Mouse (Mus musculus): ENCODE measurements at regions not wholly inside any gene's neighbourhood (a gene's known extent, or its start where the extent isn't known, plus 50 kb on each side); places are given as distances from the start of the nearest gene placed in this dataset.
A peak's percentile ranks its signal among the peaks of the same experiment; 100 is the strongest.

GRCm38 (mm10) chr19:56232269-56232668 lies 54.7 kb upstream of the Habp2 start:
- Histone ChIP-seq H3K4me3 (replicated peaks; ENCODE audit: low read length) (no peak overlapping the region), H3K4me2 (replicated peaks) (peak overlapping the region; percentile 30), H3K27ac (peak overlapping the region; percentile 52), H3K9ac (no peak overlapping the region), H3K4me1 (replicated peaks; ENCODE audit: control insufficient read depth, insufficient read depth, low read length) (peaks cover 14% of the 10 kb centered on the region), H3K27me3 (ENCODE audit: control insufficient read depth, insufficient read depth, low read length) (no peaks in the 10 kb centered on the region), H3K9me3 (ENCODE audit: control insufficient read depth, low read length) (no peaks in the 10 kb centered on the region), H3K36me3 (replicated peaks; ENCODE audit: control insufficient read depth, insufficient read depth) (no peaks in the 10 kb centered on the region)
- WGBS: 48% methylated on average over 7 of the region's 7 CpGs
- ATAC-seq (ENCODE audit: low FRiP score) (peak; percentile 46; the same call in 1 of the 2 replicates), DNase-seq (ENCODE audit: low spot score) (peak; percentile 31)

GRCm38 (mm10) chr19:56232950-56233349 lies 54.0 kb upstream of the Habp2 start:
- Histone ChIP-seq H3K4me2 (replicated peaks) (no peak overlapping the region), H3K4me1 (replicated peaks; ENCODE audit: control insufficient read depth, insufficient read depth, low read length) (peaks cover 14% of the 10 kb centered on the region), H3K9ac (no peak overlapping the region), H3K4me3 (replicated peaks; ENCODE audit: low read length) (no peak overlapping the region), H3K9me3 (ENCODE audit: control insufficient read depth, low read length) (no peaks in the 10 kb centered on the region), H3K36me3 (replicated peaks; ENCODE audit: control insufficient read depth, insufficient read depth) (no peaks in the 10 kb centered on the region), H3K27me3 (ENCODE audit: control insufficient read depth, insufficient read depth, low read length) (no peaks in the 10 kb centered on the region), H3K27ac (0 out of 2 replicates have a peak overlapping the region, but pooled peaks have one; percentile 52)
- ATAC-seq (ENCODE audit: low FRiP score): no peak
- no peak for DNase-seq (ENCODE audit: low spot score)
- WGBS: 97% methylated on average over 5 of the region's 5 CpGs

- no peak overlapping the region for H3K27ac ChIP-seq
- ATAC-seq (ENCODE audit: low FRiP score): no peak
- H3K36me3 ChIP-seq (replicated peaks; ENCODE audit: control insufficient read depth, insufficient read depth): no peaks in the 10 kb centered on the region
- no peaks in the 10 kb centered on the region for H3K27me3 ChIP-seq (ENCODE audit: control insufficient read depth, insufficient read depth, low read length)
- H3K4me3 ChIP-seq (replicated peaks; ENCODE audit: low read length): no peak overlapping the region
- no peak overlapping the region for H3K9ac ChIP-seq
- H3K4me2 ChIP-seq (replicated peaks): no peak overlapping the region
- H3K9me3 ChIP-seq (ENCODE audit: control insufficient read depth, low read length): no peaks in the 10 kb centered on the region
- peaks cover 14% of the 10 kb centered on the region for H3K4me1 ChIP-seq (replicated peaks; ENCODE audit: control insufficient read depth, insufficient read depth, low read length)
- 70% methylated on average over 2 of the region's 2 CpGs for WGBS
- DNase-seq (ENCODE audit: low spot score): no peak
Measured at GRCm38 (mm10) chr19:56235040-56235439, 51.9 kb upstream of the Habp2 start.
